Mouse (Mus musculus) midbrain, embryonic 14.5 days (tissue): ENCODE data around the gene Tcf20. TPM values are rescaled to one million over a fixed set of nuclear protein-coding genes. Genes with fewer than 3 reads are reported as not detected.

Experiments used
- ATAC-seq: fragments of 200-750 bp; cut with Nextera tagmentation; 2 replicates; pipeline ENCODE4 v1.8.0; 2017; ENCODE audit warnings: moderate number of reproducible peaks, moderate library complexity; ENCODE audit not compliant: low FRiP score, low TSS enrichment
- DNase-seq: peaks from one replicate; pipeline ENCODE4 v3.0.0-alpha.2; 2015
- H3K27ac ChIP-seq: fragments of 300-500 bp; sonication (generic); replicated peaks from 2 replicates; pipeline ENCODE4 v1.5.1; 2014; ENCODE audit warnings: mild to moderate bottlenecking, low read depth, low read length, moderate library complexity
- H3K27me3 ChIP-seq: fragments of 300-500 bp; sonication (generic); 2 replicates; pipeline ENCODE4 v1.6.1; 2014; ENCODE audit warnings: low read length, control low read depth, mixed read lengths; ENCODE audit not compliant: control insufficient read depth, insufficient read depth
- H3K36me3 ChIP-seq: fragments of 300-500 bp; sonication (generic); 2 replicates; pipeline ENCODE4 v1.6.1; 2014; ENCODE audit warnings: low read length, control low read depth; ENCODE audit not compliant: control insufficient read depth, insufficient read depth
- H3K4me1 ChIP-seq: fragments of 300-500 bp; sonication (generic); 2 replicates; pipeline ENCODE4 v1.6.1; 2014; ENCODE audit warnings: mild to moderate bottlenecking, antibody characterized with exemption, low read length, control low read depth; ENCODE audit not compliant: control insufficient read depth, insufficient read depth
- H3K4me2 ChIP-seq: fragments of 300-500 bp; sonication (generic); 2 replicates; pipeline ENCODE4 v1.6.1; 2014; ENCODE audit warnings: mild to moderate bottlenecking, low read length, moderate library complexity
- H3K4me3 ChIP-seq: fragments of 300-500 bp; sonication (generic); replicated peaks from 2 replicates; pipeline ENCODE4 v1.5.1; 2014; ENCODE audit warnings: low read depth, low read length
- H3K9ac ChIP-seq: fragments of 300-500 bp; sonication (generic); replicated peaks from 2 replicates; pipeline ENCODE4 v1.6.1; 2014; ENCODE audit warnings: mild to moderate bottlenecking, low read length, moderate library complexity
- H3K9me3 ChIP-seq: fragments of 300-500 bp; sonication (generic); 2 replicates; pipeline ENCODE4 v1.6.1; 2016; ENCODE audit warnings: low read length, control low read depth, mixed read lengths; ENCODE audit not compliant: control insufficient read depth
- WGBS: fragments of 180-500 bp; shearing (Covaris S2); extraction: QIAGEN DNeasy Blood & Tissue Kit; methylation state at CpG from one replicate; pipeline ENCODE4 v1.1.7; 2014; 5-methylcytosine and 5-hydroxymethylcytosine counted together
- polyA plus RNA-seq: library from polyadenylated mRNA; unstranded; fragments of >200 nt; fragmentation: Nextera tagmentation; extraction: Ambion mirVana; gene quantifications from 2 replicates; pipeline ENCODE4 v1.2.1, GENCODE M21; 2014

Gene Tcf20
- polyA plus RNA-seq, 1 experiment from 2014 or later, result 18.0 TPM

GRCm38 (mm10) chr15:82920895-82921515 is 66.7 kb downstream of the Tcf20 start:
- H3K4me3 ChIP-seq, result no peak overlapping the region
- H3K27ac ChIP-seq, result peak overlapping the region; percentile 79
- H3K36me3 ChIP-seq, result no peaks in the 10 kb centered on the region
- WGBS, result 2% methylated on average over 13 of the region's 13 CpGs
- ATAC-seq (no peak; the same call in 1 of the 2 replicates), DNase-seq (peak; percentile 69)
- peaks cover 83% of the 10 kb centered on the region for H3K4me1 ChIP-seq
- peak overlapping the region; percentile 32 for H3K4me2 ChIP-seq
- no peaks in the 10 kb centered on the region; the same call in 1 of the 2 replicates for H3K27me3 ChIP-seq
- H3K9ac ChIP-seq, result no peak overlapping the region
- no peaks in the 10 kb centered on the region for H3K9me3 ChIP-seq

GRCm38 (mm10) chr15:82917965-82918364 is 69.7 kb downstream of the Tcf20 start:
- H3K4me1 ChIP-seq, result peaks cover 70% of the 10 kb centered on the region
- peak overlapping the region; percentile 89 for H3K27ac ChIP-seq
- WGBS, result 62% methylated on average over 3 of the region's 3 CpGs
- H3K27me3 ChIP-seq, result peaks cover 21% of the 10 kb centered on the region
- ATAC-seq (no peak), DNase-seq (no peak)
- no peaks in the 10 kb centered on the region for H3K36me3 ChIP-seq
- H3K9me3 ChIP-seq, result no peaks in the 10 kb centered on the region
- H3K9ac ChIP-seq, result peak overlapping the region; percentile 34; the same call in 1 of the 2 replicates
- H3K4me3 ChIP-seq, result no peak overlapping the region
- H3K4me2 ChIP-seq, result peak overlapping the region; percentile 50

GRCm38 (mm10) chr15:82917207-82917844 is 70.3 kb downstream of the Tcf20 start:
- H3K9ac ChIP-seq, result peak overlapping the region; percentile 34; the same call in 1 of the 2 replicates
- H3K4me3 ChIP-seq, result peak overlapping the region; percentile 26
- peak overlapping the region; percentile 89 for H3K27ac ChIP-seq
- H3K36me3 ChIP-seq, result no peaks in the 10 kb centered on the region
- H3K4me1 ChIP-seq, result peaks cover 72% of the 10 kb centered on the region
- ATAC-seq (peak; percentile 73), DNase-seq (peak; percentile 94)
- 4% methylated on average over 28 of the region's 28 CpGs for WGBS
- H3K4me2 ChIP-seq, result peak overlapping the region; percentile 50
- peaks cover 24% of the 10 kb centered on the region for H3K27me3 ChIP-seq
- no peaks in the 10 kb centered on the region for H3K9me3 ChIP-seq

- Histone ChIP-seq H3K4me1 (peaks cover 65% of the 10 kb centered on the region), H3K27me3 (peaks cover 24% of the 10 kb centered on the region)
- 80% methylated on average over 3 of the region's 3 CpGs for WGBS
Measured at GRCm38 (mm10) chr15:82914455-82914854, 73.2 kb downstream of the Tcf20 start.

GRCm38 (mm10) chr15:82911965-82912337 is 75.7 kb downstream of the Tcf20 start:
- Histone ChIP-seq H3K27ac (peak overlapping the region; percentile 90), H3K4me1 (peaks cover 50% of the 10 kb centered on the region)
- WGBS, result under 1% methylated on average over 13 of the region's 13 CpGs

More at GRCm38 (mm10) chr15:82914455-82914854, 73.2 kb downstream of the Tcf20 start:
- no peak overlapping the region for H3K4me2 ChIP-seq
- no peak overlapping the region for H3K4me3 ChIP-seq
- no peak for ATAC-seq
- DNase-seq, result no peak
- H3K36me3 ChIP-seq, result no peaks in the 10 kb centered on the region
- H3K9me3 ChIP-seq, result no peaks in the 10 kb centered on the region
- no peak overlapping the region for H3K27ac ChIP-seq
- no peak overlapping the region for H3K9ac ChIP-seq

GRCm38 (mm10) chr15:82911001-82911964 is 76.4 kb downstream of the Tcf20 start:
- Histone ChIP-seq H3K36me3 (no peaks in the 10 kb centered on the region), H3K27ac (peak overlapping the region; percentile 90), H3K27me3 (peaks cover 24% of the 10 kb centered on the region), H3K4me3 (peak overlapping the region; percentile 32), H3K4me1 (peaks cover 52% of the 10 kb centered on the region), H3K4me2 (peak overlapping the region; percentile 75), H3K9ac (peak overlapping the region; percentile 60), H3K9me3 (no peaks in the 10 kb centered on the region)
- 2% methylated on average over 44 of the region's 44 CpGs for WGBS
- ATAC-seq (peak; percentile 79), DNase-seq (peak; percentile 84)

More at GRCm38 (mm10) chr15:82911965-82912337, 75.7 kb downstream of the Tcf20 start:
- ATAC-seq (peak; percentile 41), DNase-seq (peak; percentile 66)
- peak overlapping the region; percentile 75 for H3K4me2 ChIP-seq
- H3K4me3 ChIP-seq, result peak overlapping the region; percentile 32
- no peaks in the 10 kb centered on the region for H3K36me3 ChIP-seq
- H3K27me3 ChIP-seq, result peaks cover 24% of the 10 kb centered on the region
- no peaks in the 10 kb centered on the region for H3K9me3 ChIP-seq
- peak overlapping the region; percentile 60 for H3K9ac ChIP-seq

GRCm38 (mm10) chr15:82910596-82910995 is 77.1 kb downstream of the Tcf20 start:
- Histone ChIP-seq H3K9me3 (no peaks in the 10 kb centered on the region), H3K27me3 (peaks cover 24% of the 10 kb centered on the region), H3K36me3 (no peaks in the 10 kb centered on the region), H3K4me1 (peaks cover 49% of the 10 kb centered on the region), H3K9ac (no peak overlapping the region), H3K4me2 (peak overlapping the region; percentile 75), H3K27ac (peak overlapping the region; percentile 90), H3K4me3 (no peak overlapping the region)
- DNase-seq, result no peak
- no peak for ATAC-seq
- WGBS, result 67% methylated on average over 2 of the region's 2 CpGs

- DNase-seq, result no peak
- no peak for ATAC-seq
- Histone ChIP-seq H3K9ac (no peak overlapping the region), H3K4me1 (peaks cover 52% of the 10 kb centered on the region), H3K36me3 (no peaks in the 10 kb centered on the region), H3K27ac (no peak overlapping the region), H3K4me2 (no peak overlapping the region), H3K4me3 (no peak overlapping the region), H3K9me3 (no peaks in the 10 kb centered on the region), H3K27me3 (peaks cover 17% of the 10 kb centered on the region)
- WGBS, result 93% methylated on average over 4 of the region's 4 CpGs
Measured at GRCm38 (mm10) chr15:82909791-82910190, 77.9 kb downstream of the Tcf20 start.
